Mouse (Mus musculus): ENCODE measurements around the gene Disp1.

- no peak for TF ChIP-seq GATA1 (IDR thresholded peaks at IDR 0.05; ENCODE audit: low read length)
- TF ChIP-seq TAL1 (IDR thresholded peaks at IDR 0.05; ENCODE audit: low read length), result no peak
Observed at GRCm38 (mm10) chr1:183123725-183124124, 97.6 kb downstream of the Disp1 start.
